Mouse (Mus musculus) forebrain, postnatal 0 days (tissue): ENCODE measurements around the gene Cacng8. TPM values are rescaled to one million over a fixed set of nuclear protein-coding genes. Genes with fewer than 3 reads are reported as not detected.

Experiments used
- ATAC-seq: fragments of 200-750 bp; cut with Nextera tagmentation; 2 replicates; pipeline ENCODE4 v1.8.0; 2017; ENCODE audit warnings: mild to moderate bottlenecking, moderate library complexity
- DNase-seq: peaks from one replicate; pipeline ENCODE4 v3.0.0-alpha.2; 2015
- H3K27ac ChIP-seq: fragments of 300-500 bp; sonication (generic); 2 replicates; pipeline ENCODE4 v1.5.1; 2014; ENCODE audit warnings: low read depth, mild to moderate bottlenecking, antibody characterized with exemption, low read length, moderate library complexity, mixed read lengths
- H3K27me3 ChIP-seq: fragments of 300-500 bp; sonication (generic); 2 replicates; pipeline ENCODE4 v1.6.1; 2014; ENCODE audit warnings: mild to moderate bottlenecking, low read length, mixed read lengths; ENCODE audit not compliant: insufficient read depth
- H3K36me3 ChIP-seq: fragments of 300-500 bp; sonication (generic); 2 replicates; pipeline ENCODE4 v1.6.1; 2014; ENCODE audit warnings: mild to moderate bottlenecking, moderate library complexity; ENCODE audit not compliant: insufficient read depth
- H3K4me1 ChIP-seq: fragments of 300-500 bp; sonication (generic); 2 replicates; pipeline ENCODE4 v1.6.1; 2014; ENCODE audit warnings: antibody characterized with exemption; ENCODE audit not compliant: insufficient read depth
- H3K4me2 ChIP-seq: fragments of 300-500 bp; sonication (generic); 2 replicates; pipeline ENCODE4 v1.6.1; 2014; ENCODE audit warnings: low read depth, mild to moderate bottlenecking, moderate library complexity
- H3K4me3 ChIP-seq: fragments of 300-500 bp; sonication (generic); 2 replicates; pipeline ENCODE4 v1.5.1; 2014; ENCODE audit warnings: low read depth, low read length, mixed read lengths
- H3K9ac ChIP-seq: fragments of 300-500 bp; sonication (generic); 2 replicates; pipeline ENCODE4 v1.6.1; 2014; ENCODE audit warnings: mild to moderate bottlenecking
- H3K9me3 ChIP-seq: fragments of 300-500 bp; sonication (generic); 2 replicates; pipeline ENCODE4 v1.6.1; 2016; ENCODE audit warnings: low read length
- CTCF ChIP-seq: sonication (generic); IDR thresholded peaks from 2 replicates; pipeline ENCODE4 v1.5.1; 2016; ENCODE audit warnings: antibody characterized with exemption, control low read depth, low read depth
- WGBS: fragments of 180-500 bp; shearing (Covaris S2); extraction: QIAGEN DNeasy Blood & Tissue Kit; methylation state at CpG from one replicate; pipeline ENCODE4 v1.1.7; 2014; 5-methylcytosine and 5-hydroxymethylcytosine counted together
- polyA plus RNA-seq: library from polyadenylated mRNA; unstranded; fragments of >200 nt; fragmentation: Nextera tagmentation; extraction: Ambion mirVana; gene quantifications from 2 replicates; pipeline ENCODE4 v1.2.1, GENCODE M21; 2015
- total RNA-seq: library from RNA; depleted of rRNA; stranded (reverse); fragments of >200 nt; gene quantifications from 2 replicates; pipeline ENCODE4 v1.2.3, GENCODE M21; 2014

Gene Cacng8
- total and polyA plus RNA-seq, 2 experiments from 2014 or later: 17.8 to 42.2 TPM

GRCm38 (mm10) chr7:3370407-3370806 lies 20.1 kb upstream of the Cacng8 start:
- Histone ChIP-seq H3K36me3 (0 out of 2 replicates have a peak, but pooled peaks cover 3% of the 10 kb centered on the region), H3K4me2 (no peak overlapping the region), H3K9me3 (no peaks in the 10 kb centered on the region), H3K4me3 (no peak overlapping the region), H3K9ac (no peak overlapping the region), H3K4me1 (no peaks in the 10 kb centered on the region), H3K27me3 (no peaks in the 10 kb centered on the region), H3K27ac (no peak overlapping the region)
- TF ChIP-seq CTCF: no peak
- DNase-seq (no peak), ATAC-seq (no peak)
- 65% methylated on average over 4 of the region's 4 CpGs for WGBS

GRCm38 (mm10) chr7:3372376-3372775 lies 18.1 kb upstream of the Cacng8 start:
- H3K27ac ChIP-seq: no peak overlapping the region
- no peaks in the 10 kb centered on the region for H3K27me3 ChIP-seq
- H3K9me3 ChIP-seq: no peaks in the 10 kb centered on the region
- 85% methylated on average over 2 of the region's 2 CpGs for WGBS
- DNase-seq: no peak
- TF ChIP-seq CTCF: no peak
- H3K9ac ChIP-seq: no peak overlapping the region
- no peak overlapping the region for H3K4me3 ChIP-seq
- H3K36me3 ChIP-seq: no peaks in the 10 kb centered on the region
- ATAC-seq: no peak
- H3K4me1 ChIP-seq: no peaks in the 10 kb centered on the region
- H3K4me2 ChIP-seq: no peak overlapping the region

- ATAC-seq: no peak
- no peak overlapping the region for H3K27ac ChIP-seq
- no peaks in the 10 kb centered on the region for H3K9me3 ChIP-seq
- no peak overlapping the region for H3K9ac ChIP-seq
- no peaks in the 10 kb centered on the region for H3K27me3 ChIP-seq
- no peaks in the 10 kb centered on the region for H3K4me1 ChIP-seq
- no peak overlapping the region for H3K4me2 ChIP-seq
- 68% methylated on average over 8 of the region's 8 CpGs for WGBS
- DNase-seq: no peak
- no peak overlapping the region for H3K4me3 ChIP-seq
- H3K36me3 ChIP-seq: no peaks in the 10 kb centered on the region
- no peak for TF ChIP-seq CTCF
These were observed 16.7 kb upstream of the Cacng8 start for GRCm38 (mm10) chr7:3373754-3374153.

GRCm38 (mm10) chr7:3376831-3377230 lies 13.7 kb upstream of the Cacng8 start:
- ATAC-seq (no peak), DNase-seq (no peak)
- Histone ChIP-seq H3K36me3 (no peaks in the 10 kb centered on the region), H3K9me3 (no peaks in the 10 kb centered on the region), H3K27ac (no peak overlapping the region), H3K4me3 (no peak overlapping the region), H3K27me3 (no peaks in the 10 kb centered on the region), H3K4me1 (no peaks in the 10 kb centered on the region), H3K4me2 (no peak overlapping the region), H3K9ac (no peak overlapping the region)
- 54% methylated on average over 4 of the region's 4 CpGs for WGBS
- peak; percentile 60 for TF ChIP-seq CTCF

GRCm38 (mm10) chr7:3382123-3382522 lies 8.4 kb upstream of the Cacng8 start:
- DNase-seq (no peak), ATAC-seq (no peak)
- no peak for TF ChIP-seq CTCF
- no peak overlapping the region for H3K9ac ChIP-seq
- H3K4me3 ChIP-seq: no peak overlapping the region
- no peaks in the 10 kb centered on the region; the same call in 1 of the 2 replicates for H3K4me1 ChIP-seq
- no peak overlapping the region for H3K4me2 ChIP-seq
- no peaks in the 10 kb centered on the region for H3K27me3 ChIP-seq
- H3K27ac ChIP-seq: no peak overlapping the region
- H3K36me3 ChIP-seq: no peaks in the 10 kb centered on the region
- WGBS: 89% methylated on average over 9 of the region's 9 CpGs
- no peaks in the 10 kb centered on the region for H3K9me3 ChIP-seq

- DNase-seq (no peak), ATAC-seq (no peak)
- H3K4me2 ChIP-seq: no peak overlapping the region
- H3K36me3 ChIP-seq: no peaks in the 10 kb centered on the region
- no peaks in the 10 kb centered on the region for H3K27me3 ChIP-seq
- no peaks in the 10 kb centered on the region for H3K9me3 ChIP-seq
- 92% methylated on average over 5 of the region's 5 CpGs for WGBS
- peaks cover 4% of the 10 kb centered on the region; the same call in 1 of the 2 replicates for H3K4me1 ChIP-seq
- H3K27ac ChIP-seq: no peak overlapping the region
- no peak overlapping the region for H3K9ac ChIP-seq
- TF ChIP-seq CTCF: no peak
- H3K4me3 ChIP-seq: no peak overlapping the region
These were observed 5.6 kb upstream of the Cacng8 start for GRCm38 (mm10) chr7:3384807-3385319.

GRCm38 (mm10) chr7:3386036-3386730 lies 4.3 kb upstream of the Cacng8 start:
- Histone ChIP-seq H3K4me3 (no peak overlapping the region), H3K4me1 (peaks cover 4% of the 10 kb centered on the region; the same call in 1 of the 2 replicates), H3K9ac (no peak overlapping the region), H3K27me3 (no peaks in the 10 kb centered on the region), H3K9me3 (no peaks in the 10 kb centered on the region), H3K36me3 (no peaks in the 10 kb centered on the region), H3K27ac (no peak overlapping the region), H3K4me2 (no peak overlapping the region)
- ATAC-seq: no peak
- TF ChIP-seq CTCF: no peak
- no peak for DNase-seq
- 80% methylated on average over 6 of the region's 6 CpGs for WGBS
